8 mouse cellular contexts compared by ENCODE assay signal in the genomic region with DNA sequence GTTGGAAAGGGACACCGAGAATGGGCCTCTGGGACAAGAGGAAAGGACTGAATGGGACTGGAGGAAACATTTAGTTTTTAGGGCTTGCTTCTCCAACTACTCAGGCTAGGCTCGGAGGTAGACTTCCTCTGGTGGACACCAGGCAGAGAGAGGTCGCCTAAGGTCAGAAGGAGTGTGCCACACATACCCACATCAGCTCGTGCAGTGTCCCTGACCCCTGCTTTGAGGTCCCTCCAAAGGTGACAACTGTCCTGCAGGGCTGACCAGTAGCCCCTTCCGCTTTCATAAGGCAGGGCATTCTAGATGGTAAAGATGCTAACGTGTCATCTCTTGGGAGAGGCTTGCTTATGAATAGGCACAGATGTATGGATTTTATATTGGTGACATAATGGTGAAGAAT. TPM values are rescaled to one million over a fixed set of nuclear protein-coding genes. Genes with fewer than 3 reads are reported as not detected.
A peak's percentile ranks its signal among the peaks of the same experiment; 100 is the strongest.
DNase-seq lines count a peak whose midpoint lies in the region; ATAC-seq and TF ChIP-seq lines count a peak whose summit lies in the region.

No protein-coding gene starts in this region.

- ATAC-seq in hindbrain, embryonic 13.5 days (ENCODE audit: low FRiP score): peak; percentile 6; the same call in 1 of the 2 replicates
- peak; percentile 22 for ATAC-seq in midbrain, embryonic 11.5 days (ENCODE audit: low FRiP score)

- peak overlapping the region; percentile 83 for H3K27ac ChIP-seq in heart, adult 2 months
- H3K27ac ChIP-seq in embryonic facial prominence, embryonic 10.5 days (replicated peaks): peak overlapping the region; percentile 89
- peak overlapping the region; percentile 96 for H3K27ac ChIP-seq in hindbrain, embryonic 13.5 days
- no peak overlapping the region for H3K27ac ChIP-seq in midbrain, embryonic 11.5 days (ENCODE audit: low read depth, low read length)

- H3K4me3 ChIP-seq in heart, adult 2 months: no peak overlapping the region
- peak overlapping the region; percentile 67; the same call in 1 of the 2 replicates for H3K4me3 ChIP-seq in embryonic facial prominence, embryonic 10.5 days
- peak overlapping the region; percentile 47; the same call in 1 of the 2 replicates for H3K4me3 ChIP-seq in hindbrain, embryonic 13.5 days
- no peak overlapping the region for H3K4me3 ChIP-seq in midbrain, embryonic 11.5 days (ENCODE audit: low read depth, low read length)

- H3K9ac ChIP-seq in heart, adult 2 months (ENCODE audit: low read depth, low read length): no peak overlapping the region
- peak overlapping the region; percentile 76 for H3K9ac ChIP-seq in hindbrain, embryonic 13.5 days
- H3K9ac ChIP-seq in midbrain, embryonic 11.5 days (ENCODE audit: low read length): peak overlapping the region; percentile 47

- no peak for TF ChIP-seq POLR2A in heart, adult 2 months (IDR thresholded peaks at IDR 0.05; ENCODE audit: insufficient read depth, low read depth, low read length)

- no peaks in the 10 kb centered on the region for H3K79me2 ChIP-seq in heart, adult 2 months (replicated peaks; ENCODE audit: control insufficient read depth, insufficient read depth, low read length)

- no peaks in the 10 kb centered on the region for H3K27me3 ChIP-seq in heart, adult 2 months (ENCODE audit: control insufficient read depth, insufficient read depth, low read length)
- no peaks in the 10 kb centered on the region for H3K27me3 ChIP-seq in embryonic facial prominence, embryonic 10.5 days (replicated peaks; ENCODE audit: low read depth, poor library complexity, severe bottlenecking)
- H3K27me3 ChIP-seq in hindbrain, embryonic 13.5 days: no peaks in the 10 kb centered on the region
- no peaks in the 10 kb centered on the region for H3K27me3 ChIP-seq in midbrain, embryonic 11.5 days (ENCODE audit: control insufficient read depth, insufficient read depth, low read length)

- H3K36me3 ChIP-seq in heart, adult 2 months (ENCODE audit: control insufficient read depth, insufficient read depth, low read length): no peaks in the 10 kb centered on the region
- H3K36me3 ChIP-seq in embryonic facial prominence, embryonic 10.5 days (replicated peaks): peaks cover 18% of the 10 kb centered on the region
- peaks cover 19% of the 10 kb centered on the region for H3K36me3 ChIP-seq in hindbrain, embryonic 13.5 days
- H3K36me3 ChIP-seq in midbrain, embryonic 11.5 days (ENCODE audit: control insufficient read depth, insufficient read depth, low read length): peaks cover 3% of the 10 kb centered on the region; the same call in 1 of the 2 replicates

- no peak for TF ChIP-seq CTCF in heart, adult 2 months (IDR thresholded peaks at IDR 0.05)

- H3K4me2 ChIP-seq in hindbrain, embryonic 13.5 days: peak overlapping the region; percentile 88
- H3K4me2 ChIP-seq in midbrain, embryonic 11.5 days: peak overlapping the region; percentile 81; the same call in 1 of the 2 replicates

- no peaks in the 10 kb centered on the region for H3K4me1 ChIP-seq in heart, adult 2 months (ENCODE audit: control insufficient read depth, insufficient read depth, low read length)
- H3K4me1 ChIP-seq in embryonic facial prominence, embryonic 10.5 days: peaks cover 27% of the 10 kb centered on the region
- H3K4me1 ChIP-seq in hindbrain, embryonic 13.5 days (replicated peaks): peaks cover 26% of the 10 kb centered on the region
- H3K4me1 ChIP-seq in midbrain, embryonic 11.5 days (ENCODE audit: control insufficient read depth, insufficient read depth, low read length): peaks cover 17% of the 10 kb centered on the region

- no peaks in the 10 kb centered on the region for H3K9me3 ChIP-seq in embryonic facial prominence, embryonic 10.5 days
- H3K9me3 ChIP-seq in hindbrain, embryonic 13.5 days: no peaks in the 10 kb centered on the region
- no peaks in the 10 kb centered on the region for H3K9me3 ChIP-seq in midbrain, embryonic 11.5 days (ENCODE audit: control insufficient read depth, low read length)

- TF ChIP-seq EP300 in heart, adult 2 months (IDR thresholded peaks at IDR 0.05; ENCODE audit: insufficient read depth, low read depth, low read length): no peak

- intact Hi-C loops in heart, adult 2 months (cut with DNase I): loop anchor here (1.0 to 10.0 kb wide), 4 partner anchors 22 to 201 kb away; no protein-coding TSS in a partner anchor
- intact Hi-C loops in heart, postnatal 14 days (cut with DNase I): loop anchor here (2.0 to 10.0 kb wide), 3 partner anchors 61 to 201 kb away; a partner anchor contains a TSS

- DNase-seq in heart, adult 2 months: no peak
- DNase-seq in heart, postnatal 14 days: no peak
- DNase-seq in embryonic facial prominence, embryonic 10.5 days (ENCODE audit: low spot score): no peak
- DNase-seq in midbrain, embryonic 11.5 days (ENCODE audit: low spot score, missing footprints): no peak
- DNase-seq in urinary bladder, postnatal 36 days (ENCODE audit: low spot score in 2 of 2): no peak
- no peak for DNase-seq in retina, postnatal 1 day
- DNase-seq in right cerebral cortex, postnatal 36 days (ENCODE audit: low spot score in 2 of 2): no peak

- WGBS in heart, adult 2 months: 54% methylated on average over 6 of the region's 6 CpGs
- 58% methylated on average over 6 of the region's 6 CpGs for WGBS in embryonic facial prominence, embryonic 10.5 days
- 53% methylated on average over 6 of the region's 6 CpGs for WGBS in hindbrain, embryonic 13.5 days
- 57% methylated on average over 6 of the region's 6 CpGs for WGBS in midbrain, embryonic 11.5 days

RNA-seq across cellular contexts. Expression of a gene that starts 1.2 kb away (rescaled TPM):
- total RNA-seq in heart, adult 2 months (2021): under 1 TPM; 0.21 to 0.27 TPM
- 0.50 TPM in 1 of 2 replicates, not detected in the other for polyA plus RNA-seq in heart, adult 2 months (2012; rRNA removed)
- under 1 TPM in 1 of 2 experiments, not detected in 1; 0.27 TPM for total RNA-seq in heart, postnatal 14 days (2021)
- not detected in 2 replicates for polyA plus RNA-seq in embryonic facial prominence, embryonic 10.5 days (2016; fragmentation: Nextera tagmentation; extraction: Ambion mirVana)
- 0.40 TPM in 1 of 2 replicates, not detected in the other for polyA plus RNA-seq in hindbrain, embryonic 13.5 days (2015; fragmentation: Nextera tagmentation; extraction: Ambion mirVana)
- polyA plus RNA-seq in midbrain, embryonic 11.5 days (2014; fragmentation: Nextera tagmentation; extraction: Ambion mirVana): not detected in 2 replicates

RNA-seq across cellular contexts. Expression of a gene that starts 22.6 kb away (rescaled TPM):
- total RNA-seq in heart, adult 2 months (2021): 10 to 100 TPM; 44.8 to 54.8 TPM
- polyA plus RNA-seq in heart, adult 2 months (2012; rRNA removed): 35.4 and 42.4 TPM in 2 replicates
- 10 to 100 TPM; 45.1 to 46.8 TPM for total RNA-seq in heart, postnatal 14 days (2021)
- polyA plus RNA-seq in embryonic facial prominence, embryonic 10.5 days (2016; fragmentation: Nextera tagmentation; extraction: Ambion mirVana): 20.3 and 21.0 TPM in 2 replicates
- 13.7 and 16.6 TPM in 2 replicates for polyA plus RNA-seq in hindbrain, embryonic 13.5 days (2015; fragmentation: Nextera tagmentation; extraction: Ambion mirVana)
- polyA plus RNA-seq in midbrain, embryonic 11.5 days (2014; fragmentation: Nextera tagmentation; extraction: Ambion mirVana): 19.2 and 21.4 TPM in 2 replicates

Comparison
In these comparisons a context has a peak if more than half of its experiments do, and no peak if none do; other contexts are left out.
1. H3K4me3 ChIP-seq: peak in embryonic facial prominence, embryonic 10.5 days (single experiment) and hindbrain, embryonic 13.5 days (single experiment); none in heart, adult 2 months (single experiment) and midbrain, embryonic 11.5 days (single experiment).